Mouse (Mus musculus): ENCODE data around the gene Prss16.

DNA sequence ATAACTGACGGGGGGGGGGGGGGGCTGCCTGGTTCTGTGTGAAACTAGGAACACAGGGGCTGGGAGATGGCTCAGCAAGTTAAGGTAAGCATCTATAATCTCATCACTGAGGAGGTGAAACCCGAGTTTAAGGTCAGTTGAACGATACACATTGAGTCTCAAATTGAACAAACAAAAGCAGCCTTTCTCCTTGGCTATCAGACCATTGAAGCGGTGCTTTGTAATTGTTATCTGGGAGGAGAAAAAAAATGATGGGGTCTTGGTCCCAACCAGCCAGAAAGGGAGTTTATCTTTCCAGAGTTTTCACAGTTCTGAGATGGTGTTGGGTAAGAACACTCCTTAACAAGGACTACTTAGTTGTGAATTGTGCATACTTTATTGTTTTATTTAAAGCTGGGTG, 11.7 kb downstream of the Prss16 start:
- TF ChIP-seq CTCF (IDR thresholded peaks at IDR 0.05; ENCODE audit: control insufficient read depth, insufficient read depth, low read length) (no peak), POLR2A (IDR thresholded peaks at IDR 0.05; ENCODE audit: borderline replicate concordance, control insufficient read depth, low read depth, low read length) (no peak)

Data from bone marrow, adult 2 months (tissue).